Mouse (Mus musculus): ENCODE measurements around the gene Ccdc150.

DNA sequence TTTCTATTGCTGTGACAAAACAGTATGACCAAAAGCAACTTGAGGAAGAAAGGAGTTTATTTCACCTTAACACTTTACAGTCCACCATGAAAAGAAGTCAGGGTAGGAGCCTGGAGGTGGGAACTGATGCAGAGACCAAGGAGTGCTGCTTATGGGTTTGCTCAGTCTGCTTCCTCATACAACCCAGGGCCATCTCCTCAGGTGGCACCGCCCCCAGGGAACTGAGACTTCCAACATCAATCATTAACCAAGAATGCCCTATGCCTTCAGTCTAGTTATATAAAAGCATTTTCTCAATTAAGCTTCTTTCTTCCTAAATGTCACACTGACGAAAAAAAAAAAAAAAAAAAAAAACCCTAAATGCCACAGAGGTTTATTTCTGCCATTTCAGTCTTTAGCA lies 55.9 kb downstream of the Ccdc150 start:
- TF ChIP-seq CTCF (IDR thresholded peaks at IDR 0.05; ENCODE audit: control insufficient read depth, insufficient read depth, insufficient read length) (no peak), USF1 (IDR thresholded peaks at IDR 0.05; ENCODE audit: low read depth) (no peak), MAX (IDR thresholded peaks at IDR 0.05) (no peak)

All from C2C12 (cell line).